Mouse (Mus musculus) limb, embryonic 14.5 days (tissue): ENCODE measurements around the gene Macrod1. TPM values are rescaled to one million over a fixed set of nuclear protein-coding genes. Genes with fewer than 3 reads are reported as not detected.

Source experiments
- ATAC-seq: fragments of 200-750 bp; cut with Nextera tagmentation; 2 replicates; pipeline ENCODE4 v1.8.0; 2017; ENCODE audit warnings: low read depth, moderate number of reproducible peaks, moderate TSS enrichment; ENCODE audit not compliant: low FRiP score
- DNase-seq: peaks from one replicate; pipeline ENCODE4 v3.0.0-alpha.2; 2015; ENCODE audit warnings: low spot score
- H3K27ac ChIP-seq: fragments of 300-500 bp; sonication (generic); replicated peaks from 2 replicates; pipeline ENCODE4 v1.5.1; 2014; ENCODE audit warnings: low read depth, mild to moderate bottlenecking, low read length, moderate library complexity, mixed read lengths
- H3K27me3 ChIP-seq: fragments of 300-500 bp; sonication (generic); 2 replicates; pipeline ENCODE4 v1.6.1; 2014; ENCODE audit warnings: low read length, mixed read lengths; ENCODE audit not compliant: control insufficient read depth, insufficient read depth
- H3K36me3 ChIP-seq: fragments of 300-500 bp; sonication (generic); 2 replicates; pipeline ENCODE4 v1.6.1; 2014; ENCODE audit warnings: mild to moderate bottlenecking, low read length, moderate library complexity, mixed read lengths; ENCODE audit not compliant: control insufficient read depth, insufficient read depth
- H3K4me1 ChIP-seq: fragments of 300-500 bp; sonication (generic); 2 replicates; pipeline ENCODE4 v1.6.1; 2014; ENCODE audit warnings: antibody characterized with exemption, low read length, mixed read lengths; ENCODE audit not compliant: control insufficient read depth, insufficient read depth
- H3K4me2 ChIP-seq: fragments of 300-500 bp; sonication (generic); replicated peaks from 2 replicates; pipeline ENCODE4 v1.6.1; 2014; ENCODE audit warnings: low read depth, mild to moderate bottlenecking, low read length, moderate library complexity; ENCODE audit not compliant: severe bottlenecking
- H3K4me3 ChIP-seq: fragments of 300-500 bp; sonication (generic); replicated peaks from 2 replicates; pipeline ENCODE4 v1.5.1; 2014; ENCODE audit warnings: low read length
- H3K9ac ChIP-seq: fragments of 300-500 bp; sonication (generic); 2 replicates; pipeline ENCODE4 v1.6.1; 2014; ENCODE audit warnings: mild to moderate bottlenecking, low read depth, low read length, moderate library complexity; ENCODE audit not compliant: severe bottlenecking
- H3K9me3 ChIP-seq: fragments of 300-500 bp; sonication (generic); 2 replicates; pipeline ENCODE4 v1.6.1; 2016; ENCODE audit warnings: low read length; ENCODE audit not compliant: control insufficient read depth
- POLR2A ChIP-seq: fragments of 200-500 bp; IDR thresholded peaks from 2 replicates; pipeline ENCODE4 v1.8.0; 2012; ENCODE audit warnings: inconsistent platforms, mild to moderate bottlenecking, moderate library complexity, borderline replicate concordance; ENCODE audit not compliant: insufficient read depth, insufficient read length; ENCODE audit errors: extremely low read depth
- WGBS: fragments of 180-500 bp; shearing (Covaris S2); extraction: QIAGEN DNeasy Blood & Tissue Kit; methylation state at CpG from one replicate; pipeline ENCODE4 v1.1.7; 2014; 5-methylcytosine and 5-hydroxymethylcytosine counted together
- polyA plus RNA-seq, 2 experiments: library from polyadenylated mRNA; depleted of rRNA in 1 of 2; stranded (reverse) in 1 of 2; unstranded in 1 of 2; fragments of >200 nt; fragmentation: Nextera tagmentation in 1 of 2; extraction: Ambion mirVana in 1 of 2; gene quantifications; 2 replicates each; pipeline versions ENCODE4 v1.2.1 to v1.2.3; 2012 to 2014

Macrod1 gene
- polyA plus RNA-seq, 2 experiments: 19.7 to 24.6 TPM

DNA sequence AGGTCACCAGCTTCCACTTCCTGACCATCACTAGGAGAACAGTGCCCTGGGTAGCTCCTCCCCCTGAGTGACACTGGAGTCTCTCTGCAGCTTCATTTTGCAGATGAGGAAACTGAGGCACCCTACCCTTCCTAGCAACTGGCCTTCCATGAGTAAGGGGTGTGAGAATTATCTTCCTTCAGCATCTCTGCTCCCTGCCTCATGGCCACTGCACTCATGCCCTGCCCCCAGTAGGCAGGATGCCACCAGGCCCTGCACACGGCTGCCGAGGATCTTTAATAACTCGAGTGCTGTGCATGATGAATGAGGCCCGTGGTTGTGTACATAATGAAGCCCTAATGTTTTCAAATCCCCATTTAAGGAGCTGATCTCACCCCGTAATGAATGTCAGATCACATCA is 134.4 kb downstream of the Macrod1 start:
- no peaks in the 10 kb centered on the region for H3K9me3 ChIP-seq
- H3K4me2 ChIP-seq: no peak overlapping the region
- H3K4me1 ChIP-seq: 0 out of 2 replicates have a peak, but pooled peaks cover 3% of the 10 kb centered on the region
- DNase-seq: no peak
- H3K27me3 ChIP-seq: no peaks in the 10 kb centered on the region
- H3K27ac ChIP-seq: no peak overlapping the region
- TF ChIP-seq POLR2A: no peak
- WGBS: 57% methylated on average over 5 of the region's 5 CpGs
- H3K9ac ChIP-seq: no peak overlapping the region
- H3K4me3 ChIP-seq: no peak overlapping the region
- no peak for ATAC-seq
- no peaks in the 10 kb centered on the region for H3K36me3 ChIP-seq

DNA sequence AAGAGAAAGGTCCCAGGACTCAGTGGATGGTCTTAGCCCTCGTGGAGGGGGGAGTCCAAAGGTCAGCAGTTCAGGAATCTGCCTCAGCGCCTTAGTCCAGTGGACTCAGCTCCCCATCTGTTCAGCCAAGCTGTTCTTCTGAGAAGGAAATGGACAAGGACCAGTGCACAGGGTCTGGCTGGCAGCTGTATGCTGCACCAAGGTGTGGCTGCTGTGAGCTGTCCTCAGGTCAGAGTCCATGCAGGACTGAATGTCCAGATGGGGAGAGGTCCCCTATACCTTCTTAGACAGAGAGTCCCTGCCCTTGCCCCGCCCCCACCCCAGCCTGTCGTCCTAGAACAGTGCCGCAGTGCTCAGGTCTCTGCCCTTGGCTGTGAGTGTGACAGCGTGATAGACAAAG is 135.0 kb downstream of the Macrod1 start:
- Histone ChIP-seq H3K27ac (no peak overlapping the region), H3K9me3 (no peaks in the 10 kb centered on the region), H3K36me3 (no peaks in the 10 kb centered on the region), H3K9ac (no peak overlapping the region), H3K4me3 (no peak overlapping the region), H3K4me2 (no peak overlapping the region), H3K27me3 (no peaks in the 10 kb centered on the region), H3K4me1 (peaks cover 4% of the 10 kb centered on the region; the same call in 1 of the 2 replicates)
- no peak for TF ChIP-seq POLR2A
- WGBS: 46% methylated on average over 6 of the region's 6 CpGs
- ATAC-seq: no peak
- no peak for DNase-seq

DNA sequence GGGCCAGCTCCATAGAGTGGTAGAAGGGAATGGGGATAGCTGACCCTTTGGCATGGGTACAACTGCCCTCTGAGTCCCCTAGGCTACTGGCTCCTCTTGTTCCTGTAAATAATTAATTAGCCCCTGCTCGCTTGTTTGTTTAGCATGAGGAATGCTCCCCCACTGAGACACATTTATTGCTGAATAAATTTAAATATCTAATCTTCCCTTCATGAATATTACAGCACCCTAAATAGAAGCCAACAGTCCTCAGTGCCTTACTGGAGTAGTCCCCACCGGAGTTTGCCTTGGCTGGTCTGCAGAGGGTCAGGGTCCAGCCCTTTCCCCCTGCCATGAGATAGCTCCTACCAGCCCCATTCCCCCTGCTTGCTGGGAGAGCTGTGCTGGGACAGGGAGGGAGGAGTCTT is 136.0 kb downstream of the Macrod1 start:
- Histone ChIP-seq H3K9ac (no peak overlapping the region), H3K27ac (no peak overlapping the region), H3K9me3 (no peaks in the 10 kb centered on the region), H3K4me3 (no peak overlapping the region), H3K4me1 (peaks cover 8% of the 10 kb centered on the region), H3K4me2 (no peak overlapping the region), H3K36me3 (peaks cover 7% of the 10 kb centered on the region), H3K27me3 (no peaks in the 10 kb centered on the region)
- DNase-seq (no peak), ATAC-seq (no peak)
- WGBS: 41% methylated on average over 2 of the region's 2 CpGs
- no peak for TF ChIP-seq POLR2A

DNA sequence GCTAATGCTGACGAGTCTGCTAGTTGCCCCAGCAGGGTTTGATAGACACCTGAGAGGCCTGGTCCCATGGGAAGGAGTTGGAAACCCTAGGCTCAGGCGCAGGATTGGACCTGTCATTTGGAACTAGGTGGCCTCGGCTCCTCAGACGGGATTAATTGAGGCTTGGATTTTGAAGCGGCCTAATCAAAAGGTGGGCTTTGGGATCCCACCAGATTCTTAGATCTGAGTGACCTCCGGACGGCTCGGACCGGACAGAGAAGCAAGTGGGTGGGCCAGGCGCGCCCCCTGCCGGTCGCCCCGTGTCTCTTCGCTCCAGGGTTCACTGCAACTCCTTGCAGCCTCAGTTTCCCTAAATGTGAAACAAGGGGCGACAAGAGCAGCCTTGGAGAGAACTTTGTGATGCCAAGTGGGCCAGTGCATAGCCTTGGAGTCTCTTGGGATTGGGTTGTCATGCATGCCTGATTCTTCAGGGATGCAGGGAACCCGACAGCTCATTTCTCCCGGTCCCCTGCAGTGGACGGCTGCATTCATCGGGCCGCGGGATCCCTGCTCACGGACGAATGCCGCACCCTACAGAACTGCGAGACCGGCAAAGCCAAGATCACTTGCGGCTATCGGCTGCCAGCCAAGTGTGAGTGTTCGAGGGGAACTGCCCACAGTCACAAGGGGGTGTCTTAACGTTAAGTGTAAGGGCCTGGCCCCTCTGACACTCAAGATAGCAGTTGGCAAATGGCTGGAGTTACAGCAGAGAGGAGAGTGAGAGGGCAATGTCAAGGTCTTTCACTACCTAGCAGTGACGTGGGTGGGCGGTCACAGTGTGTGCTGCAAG is 139.5 kb downstream of the Macrod1 start:
- 0 out of 2 replicates have a peak overlapping the region, but pooled peaks have one; percentile 6 for H3K4me2 ChIP-seq
- no peak for TF ChIP-seq POLR2A
- H3K4me3 ChIP-seq: no peak overlapping the region
- peaks cover 8% of the 10 kb centered on the region for H3K4me1 ChIP-seq
- DNase-seq: peak; percentile 59
- H3K27ac ChIP-seq: no peak overlapping the region
- no peak overlapping the region for H3K9ac ChIP-seq
- 15% methylated on average over 33 of the region's 33 CpGs for WGBS
- no peak for ATAC-seq
- H3K36me3 ChIP-seq: peaks cover 41% of the 10 kb centered on the region
- H3K9me3 ChIP-seq: no peaks in the 10 kb centered on the region
- no peaks in the 10 kb centered on the region for H3K27me3 ChIP-seq

DNA sequence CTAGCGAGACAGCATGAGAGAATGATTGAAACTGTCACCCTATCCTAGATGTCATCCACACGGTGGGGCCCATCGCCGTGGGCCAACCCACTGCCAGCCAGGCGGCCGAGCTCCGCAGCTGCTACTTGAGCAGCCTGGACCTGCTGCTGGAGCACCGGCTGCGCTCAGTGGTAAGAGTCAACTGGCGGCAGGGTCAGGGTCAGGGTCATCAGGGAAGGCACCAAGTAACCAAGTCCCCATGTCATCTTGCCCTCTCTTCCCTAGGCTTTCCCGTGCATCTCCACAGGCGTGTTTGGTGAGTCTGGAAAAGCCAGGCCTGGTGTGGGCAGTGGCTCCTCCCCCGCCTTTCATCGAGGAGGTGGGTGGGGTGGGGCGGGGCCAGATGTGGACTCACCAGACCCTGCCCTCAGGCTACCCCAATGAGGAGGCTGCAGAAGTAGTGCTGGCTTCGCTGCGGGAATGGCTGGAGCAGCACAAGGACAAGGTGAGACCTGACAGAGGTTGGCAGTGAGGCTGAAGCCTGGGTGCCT is 140.2 kb downstream of the Macrod1 start:
- no peak overlapping the region for H3K4me2 ChIP-seq
- ATAC-seq (peak; percentile 53), DNase-seq (no peak)
- no peak overlapping the region for H3K27ac ChIP-seq
- H3K27me3 ChIP-seq: no peaks in the 10 kb centered on the region
- no peak for TF ChIP-seq POLR2A
- H3K36me3 ChIP-seq: peaks cover 47% of the 10 kb centered on the region
- WGBS: 6% methylated on average over 13 of the region's 17 CpGs
- H3K4me1 ChIP-seq: peaks cover 8% of the 10 kb centered on the region
- no peak overlapping the region for H3K9ac ChIP-seq
- H3K4me3 ChIP-seq: no peak overlapping the region
- H3K9me3 ChIP-seq: no peaks in the 10 kb centered on the region
